ENCODE assay signal across 8 mouse cellular contexts in the genomic region with DNA sequence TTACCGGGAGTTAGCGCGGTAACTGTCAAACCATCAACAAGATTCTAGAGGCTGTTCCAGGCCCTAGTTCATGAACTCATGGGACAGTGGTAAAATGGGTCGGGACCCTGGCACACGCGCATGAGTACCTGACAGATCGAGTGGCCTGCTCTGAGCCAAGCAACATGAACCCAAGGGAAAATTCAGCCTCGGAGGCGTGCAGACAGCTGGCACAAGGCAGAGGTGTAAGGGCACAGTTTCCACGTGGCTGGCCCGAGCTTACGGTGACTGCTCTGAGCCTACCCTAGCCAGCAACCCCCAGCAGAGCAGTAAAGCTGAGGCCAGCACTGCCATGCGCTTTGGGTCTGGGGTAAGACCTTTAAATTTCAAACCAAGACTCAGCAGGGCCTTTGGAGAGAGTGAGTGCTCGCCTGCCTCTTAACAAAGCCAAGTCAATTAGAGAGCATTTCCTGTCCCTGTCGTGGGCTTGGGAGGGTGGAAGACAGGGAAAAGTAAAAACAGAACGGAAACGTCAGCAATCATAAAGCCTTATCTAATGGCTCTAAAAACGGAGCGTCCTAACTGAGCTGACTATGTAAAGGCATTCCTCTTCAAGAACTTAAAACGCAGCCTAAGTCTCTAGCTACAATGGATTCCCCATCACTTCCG. TPM values are rescaled to one million over a fixed set of nuclear protein-coding genes. Genes with fewer than 3 reads are reported as not detected.
A peak's percentile ranks its signal among the peaks of the same experiment; 100 is the strongest.
DNase-seq lines count a peak whose midpoint lies in the region; ATAC-seq and TF ChIP-seq lines count a peak whose summit lies in the region.

No protein-coding gene starts in this region.

- 63% methylated on average over 21 of the region's 21 CpGs for WGBS in liver, adult 2 months
- WGBS in forebrain, postnatal 0 days: 31% methylated on average over 21 of the region's 21 CpGs
- 28% methylated on average over 21 of the region's 21 CpGs for WGBS in kidney, embryonic 16.5 days
- 22% methylated on average over 21 of the region's 21 CpGs for WGBS in neural tube, embryonic 15.5 days

- no peaks in the 10 kb centered on the region for H3K27me3 ChIP-seq in liver, adult 2 months (ENCODE audit: control insufficient read depth, insufficient read depth, low read length)
- no peaks in the 10 kb centered on the region for H3K27me3 ChIP-seq in forebrain, postnatal 0 days (ENCODE audit: insufficient read depth, low read length)
- H3K27me3 ChIP-seq in kidney, embryonic 16.5 days (ENCODE audit: insufficient read depth, low read length): no peaks in the 10 kb centered on the region
- no peaks in the 10 kb centered on the region for H3K27me3 ChIP-seq in neural tube, embryonic 15.5 days (replicated peaks)

- no peaks in the 10 kb centered on the region for H3K36me3 ChIP-seq in liver, adult 2 months (ENCODE audit: control insufficient read depth, insufficient read depth, low read length)
- H3K36me3 ChIP-seq in forebrain, postnatal 0 days (ENCODE audit: insufficient read depth): peaks cover 11% of the 10 kb centered on the region; the same call in 1 of the 2 replicates
- H3K36me3 ChIP-seq in kidney, embryonic 16.5 days (ENCODE audit: insufficient read depth, low read length): peaks cover under 1% of the 10 kb centered on the region; the same call in 1 of the 2 replicates
- H3K36me3 ChIP-seq in neural tube, embryonic 15.5 days: peaks cover under 1% of the 10 kb centered on the region; the same call in 1 of the 2 replicates

- peaks cover 8% of the 10 kb centered on the region for H3K4me1 ChIP-seq in liver, adult 2 months (ENCODE audit: control insufficient read depth, insufficient read depth, low read length)
- H3K4me1 ChIP-seq in forebrain, postnatal 0 days (ENCODE audit: insufficient read depth): peaks cover 51% of the 10 kb centered on the region
- peaks cover 70% of the 10 kb centered on the region for H3K4me1 ChIP-seq in kidney, embryonic 16.5 days (ENCODE audit: insufficient read depth, low read length)
- peaks cover 77% of the 10 kb centered on the region for H3K4me1 ChIP-seq in neural tube, embryonic 15.5 days

- TF ChIP-seq CTCF in liver, adult 2 months (IDR thresholded peaks at IDR 0.05; ENCODE audit: low read depth, low read length): no peak
- no peak for TF ChIP-seq CTCF in forebrain, postnatal 0 days (IDR thresholded peaks at IDR 0.05; ENCODE audit: low read depth)

- no peak for TF ChIP-seq POLR2A in liver, adult 2 months (IDR thresholded peaks at IDR 0.05; ENCODE audit: extremely low read depth, insufficient read depth, low read length)

- H3K27ac ChIP-seq in liver, adult 2 months (replicated peaks; ENCODE audit: insufficient read depth, low read depth, low read length): peak overlapping the region; percentile 38
- 0 out of 2 replicates have a peak overlapping the region, but pooled peaks have one; percentile 29 for H3K27ac ChIP-seq in forebrain, postnatal 0 days (ENCODE audit: low read depth, low read length)
- H3K27ac ChIP-seq in kidney, embryonic 16.5 days (ENCODE audit: low read length): peak overlapping the region; percentile 78
- peak overlapping the region; percentile 95 for H3K27ac ChIP-seq in neural tube, embryonic 15.5 days (replicated peaks)

- peaks cover 6% of the 10 kb centered on the region; the same call in 1 of the 2 replicates for H3K79me2 ChIP-seq in liver, adult 2 months (ENCODE audit: control insufficient read depth, insufficient read depth, low read length)

- ATAC-seq in forebrain, postnatal 0 days: no peak
- no peak for ATAC-seq in kidney, embryonic 16.5 days (ENCODE audit: low FRiP score, low TSS enrichment)
- ATAC-seq in neural tube, embryonic 15.5 days (ENCODE audit: low FRiP score): no peak
- ATAC-seq in megakaryocyte progenitor cell, adult 5-6 weeks (replicated peaks; ENCODE audit: poor library complexity): no peak

- H3K4me3 ChIP-seq in liver, adult 2 months (ENCODE audit: insufficient read depth, low read depth, low read length): no peak overlapping the region
- H3K4me3 ChIP-seq in forebrain, postnatal 0 days (ENCODE audit: low read depth, low read length): no peak overlapping the region
- H3K4me3 ChIP-seq in kidney, embryonic 16.5 days (ENCODE audit: low read length): no peak overlapping the region
- H3K4me3 ChIP-seq in neural tube, embryonic 15.5 days (replicated peaks): no peak overlapping the region

- H3K9ac ChIP-seq in liver, adult 2 months (ENCODE audit: low read depth, low read length): peak overlapping the region; percentile 17; the same call in 1 of the 2 replicates
- no peak overlapping the region for H3K9ac ChIP-seq in forebrain, postnatal 0 days
- no peak overlapping the region for H3K9ac ChIP-seq in kidney, embryonic 16.5 days (replicated peaks; ENCODE audit: low read length)
- 0 out of 2 replicates have a peak overlapping the region, but pooled peaks have one; percentile 15 for H3K9ac ChIP-seq in neural tube, embryonic 15.5 days (replicated peaks)

- H3K9me3 ChIP-seq in forebrain, postnatal 0 days (ENCODE audit: low read length): no peaks in the 10 kb centered on the region
- no peaks in the 10 kb centered on the region for H3K9me3 ChIP-seq in kidney, embryonic 16.5 days (ENCODE audit: low read length)
- H3K9me3 ChIP-seq in neural tube, embryonic 15.5 days (replicated peaks): no peaks in the 10 kb centered on the region

- H3K4me2 ChIP-seq in forebrain, postnatal 0 days (ENCODE audit: low read depth): no peak overlapping the region
- no peak overlapping the region for H3K4me2 ChIP-seq in kidney, embryonic 16.5 days (replicated peaks; ENCODE audit: low read depth, low read length)
- H3K4me2 ChIP-seq in neural tube, embryonic 15.5 days: no peak overlapping the region

- peak; percentile 37 for DNase-seq in liver, adult 2 months (ENCODE audit: extremely low read depth, low read depth, low spot score)
- DNase-seq in liver: no peak
- no peak for DNase-seq in forebrain, postnatal 0 days
- DNase-seq in cerebellum, adult 9-11 months: no peak
- DNase-seq in frontal cortex, postnatal 25 days (ENCODE audit: low spot score in 2 of 2): no peak

RNA-seq across cellular contexts. Expression of a gene that starts 38.0 kb away (rescaled TPM):
- 11.8 and 14.0 TPM in 2 replicates for total RNA-seq in liver, adult 2 months (2014; rRNA removed)
- 12.0 and 13.6 TPM in 2 replicates for polyA plus RNA-seq in liver, adult 2 months (2012; rRNA removed)
- 159 and 178 TPM in 2 replicates for total RNA-seq in forebrain, postnatal 0 days (2014; rRNA removed)
- polyA plus RNA-seq in forebrain, postnatal 0 days (2015; fragmentation: Nextera tagmentation; extraction: Ambion mirVana): 148 and 167 TPM in 2 replicates
- polyA plus RNA-seq in kidney, embryonic 16.5 days (2015; fragmentation: Nextera tagmentation; extraction: Ambion mirVana): 122 and 126 TPM in 2 replicates
- 160 and 162 TPM in 2 replicates for polyA plus RNA-seq in neural tube, embryonic 15.5 days (2015; fragmentation: Nextera tagmentation; extraction: Ambion mirVana)
- 59.7 and 63.9 TPM in 2 replicates for total RNA-seq in megakaryocyte progenitor cell, adult 5-6 weeks (2015)
- total RNA-seq in megakaryocyte progenitor cell, adult 5-6 weeks (2017): 81.8 and 83.9 TPM in 2 replicates

RNA-seq across cellular contexts. Expression of a gene that starts 38.1 kb away (rescaled TPM):
- 1.1 and 2.3 TPM in 2 replicates for total RNA-seq in liver, adult 2 months (2014; rRNA removed)
- 5.4 and 6.2 TPM in 2 replicates for polyA plus RNA-seq in liver, adult 2 months (2012; rRNA removed)
- total RNA-seq in forebrain, postnatal 0 days (2014; rRNA removed): 1.1 and 1.3 TPM in 2 replicates
- polyA plus RNA-seq in forebrain, postnatal 0 days (2015; fragmentation: Nextera tagmentation; extraction: Ambion mirVana): 1.8 and 2.4 TPM in 2 replicates
- 2.4 TPM in 2 replicates for polyA plus RNA-seq in kidney, embryonic 16.5 days (2015; fragmentation: Nextera tagmentation; extraction: Ambion mirVana)
- 2.3 and 27.7 TPM in 2 replicates for polyA plus RNA-seq in neural tube, embryonic 15.5 days (2015; fragmentation: Nextera tagmentation; extraction: Ambion mirVana)
- total RNA-seq in megakaryocyte progenitor cell, adult 5-6 weeks (2015): 244 and 245 TPM in 2 replicates
- 82.0 and 99.0 TPM in 2 replicates for total RNA-seq in megakaryocyte progenitor cell, adult 5-6 weeks (2017)

Comparison
In these comparisons a context has a peak if more than half of its experiments do, and no peak if none do; other contexts are left out.
1. H3K27ac ChIP-seq: peak in every context shown above with its lines; median percentile 95 in neural tube, embryonic 15.5 days; 78 in kidney, embryonic 16.5 days; 38 in liver, adult 2 months; 29 in forebrain, postnatal 0 days.
2. H3K9ac ChIP-seq: peak in liver, adult 2 months (single experiment) and neural tube, embryonic 15.5 days (single experiment); none in forebrain, postnatal 0 days (single experiment) and kidney, embryonic 16.5 days (single experiment).